Mouse (Mus musculus): ENCODE measurements around the gene Hes6. TPM values are rescaled to one million over a fixed set of nuclear protein-coding genes. Genes with fewer than 3 reads are reported as not detected.
A peak's percentile ranks its signal among the peaks of the same experiment; 100 is the strongest.

Hes6 gene
- total and polyA plus RNA-seq, 3 experiments, result 19.0 to 91.5 (median 42.2) TPM

- Histone ChIP-seq H3K36me3 (replicated peaks) (peaks cover 17% of the 10 kb centered on the region), H3K4me1 (ENCODE audit: insufficient read depth, low read depth, low read length) (peaks cover 66% of the 10 kb centered on the region), H3K9me3 (replicated peaks) (no peaks in the 10 kb centered on the region), H3K27me3 (ENCODE audit: insufficient read depth, low read length) (peaks cover 10% of the 10 kb centered on the region), H3K4me3 (ENCODE audit: low read depth, low read length) (peak overlapping the region; percentile 78)
- TF ChIP-seq TAL1 (conservative IDR thresholded peaks at IDR 0.05; ENCODE audit: low read depth, low read length) (no peak), POLR2AphosphoS5 (IDR thresholded peaks at IDR 0.05; ENCODE audit: insufficient replicate concordance, low read depth, low read length) (no peak)
- ATAC-seq (ENCODE audit: extremely low read depth, insufficient number of reproducible peaks, low FRiP score, poor library complexity, severe bottlenecking) (no peak), DNase-seq (ENCODE audit: low spot score) (peak; percentile 35)
Observed at GRCm38 (mm10) chr1:91458223-91458861, 44.5 kb upstream of the Hes6 start.

GRCm38 (mm10) chr1:91457698-91458097 lies 43.9 kb upstream of the Hes6 start:
- no peaks in the 10 kb centered on the region for H3K9me3 ChIP-seq (replicated peaks)
- H3K4me3 ChIP-seq (ENCODE audit: low read depth, low read length), result no peak overlapping the region
- DNase-seq (ENCODE audit: low spot score) (no peak), ATAC-seq (ENCODE audit: extremely low read depth, insufficient number of reproducible peaks, low FRiP score, poor library complexity, severe bottlenecking) (no peak)
- H3K27me3 ChIP-seq (ENCODE audit: insufficient read depth, low read length), result 0 out of 2 replicates have a peak, but pooled peaks cover 6% of the 10 kb centered on the region
- peaks cover 69% of the 10 kb centered on the region for H3K4me1 ChIP-seq (ENCODE audit: insufficient read depth, low read depth, low read length)
- TF ChIP-seq GATA2 (IDR thresholded peaks at IDR 0.05; ENCODE audit: borderline replicate concordance, low read depth, low read length) (no peak), GATA1 (IDR thresholded peaks at IDR 0.05; ENCODE audit: borderline replicate concordance, low read length) (no peak), CTCF (IDR thresholded peaks at IDR 0.05; ENCODE audit: low read depth, low read length) (no peak), POLR2AphosphoS5 (IDR thresholded peaks at IDR 0.05; ENCODE audit: insufficient replicate concordance, low read depth, low read length) (no peak), TAL1 (conservative IDR thresholded peaks at IDR 0.05; ENCODE audit: low read depth, low read length) (no peak)
- peaks cover 18% of the 10 kb centered on the region for H3K36me3 ChIP-seq (replicated peaks)

GRCm38 (mm10) chr1:91457116-91457515 lies 43.3 kb upstream of the Hes6 start:
- no peaks in the 10 kb centered on the region for H3K9me3 ChIP-seq (replicated peaks)
- H3K36me3 ChIP-seq (replicated peaks), result peaks cover 24% of the 10 kb centered on the region
- ATAC-seq (ENCODE audit: extremely low read depth, insufficient number of reproducible peaks, low FRiP score, poor library complexity, severe bottlenecking) (no peak), DNase-seq (ENCODE audit: low spot score) (no peak)
- no peak overlapping the region for H3K4me3 ChIP-seq (ENCODE audit: low read depth, low read length)
- H3K27me3 ChIP-seq (ENCODE audit: insufficient read depth, low read length), result 0 out of 2 replicates have a peak, but pooled peaks cover 5% of the 10 kb centered on the region
- TF ChIP-seq POLR2AphosphoS5 (IDR thresholded peaks at IDR 0.05; ENCODE audit: insufficient replicate concordance, low read depth, low read length), result no peak
- TF ChIP-seq CTCF (IDR thresholded peaks at IDR 0.05; ENCODE audit: low read depth, low read length), result no peak
- TF ChIP-seq GATA2 (IDR thresholded peaks at IDR 0.05; ENCODE audit: borderline replicate concordance, low read depth, low read length), result no peak
- H3K4me1 ChIP-seq (ENCODE audit: insufficient read depth, low read depth, low read length), result peaks cover 73% of the 10 kb centered on the region

- no peak for DNase-seq (ENCODE audit: low spot score)
- peaks cover 31% of the 10 kb centered on the region for H3K36me3 ChIP-seq (replicated peaks)
- no peak overlapping the region; the same call in 1 of the 2 replicates for H3K4me3 ChIP-seq (ENCODE audit: low read depth, low read length)
- ATAC-seq (ENCODE audit: extremely low read depth, insufficient number of reproducible peaks, low FRiP score, poor library complexity, severe bottlenecking), result no peak
- no peaks in the 10 kb centered on the region for H3K9me3 ChIP-seq (replicated peaks)
- TF ChIP-seq POLR2AphosphoS5 (IDR thresholded peaks at IDR 0.05; ENCODE audit: insufficient replicate concordance, low read depth, low read length), result no peak
- TF ChIP-seq CTCF (IDR thresholded peaks at IDR 0.05; ENCODE audit: low read depth, low read length), result no peak
- peaks cover 81% of the 10 kb centered on the region for H3K4me1 ChIP-seq (ENCODE audit: insufficient read depth, low read depth, low read length)
- H3K27me3 ChIP-seq (ENCODE audit: insufficient read depth, low read length), result no peaks in the 10 kb centered on the region
Observed at GRCm38 (mm10) chr1:91456301-91456801, 42.5 kb upstream of the Hes6 start.

GRCm38 (mm10) chr1:91455661-91456161 lies 41.9 kb upstream of the Hes6 start:
- no peak for TF ChIP-seq POLR2AphosphoS5 (IDR thresholded peaks at IDR 0.05; ENCODE audit: insufficient replicate concordance, low read depth, low read length)
- TF ChIP-seq CTCF (IDR thresholded peaks at IDR 0.05; ENCODE audit: low read depth, low read length), result no peak
- TF ChIP-seq GATA2 (IDR thresholded peaks at IDR 0.05; ENCODE audit: borderline replicate concordance, low read depth, low read length), result no peak
- TF ChIP-seq TAL1 (conservative IDR thresholded peaks at IDR 0.05; ENCODE audit: low read depth, low read length), result no peak
- no peak for TF ChIP-seq GATA1 (IDR thresholded peaks at IDR 0.05; ENCODE audit: borderline replicate concordance, low read length)
- Histone ChIP-seq H3K9me3 (replicated peaks) (no peaks in the 10 kb centered on the region), H3K36me3 (replicated peaks) (peaks cover 38% of the 10 kb centered on the region), H3K4me3 (ENCODE audit: low read depth, low read length) (no peak overlapping the region; the same call in 1 of the 2 replicates), H3K27me3 (ENCODE audit: insufficient read depth, low read length) (no peaks in the 10 kb centered on the region), H3K4me1 (ENCODE audit: insufficient read depth, low read depth, low read length) (peaks cover 79% of the 10 kb centered on the region)
- no peak for DNase-seq (ENCODE audit: low spot score)
- ATAC-seq (ENCODE audit: extremely low read depth, insufficient number of reproducible peaks, low FRiP score, poor library complexity, severe bottlenecking), result no peak

GRCm38 (mm10) chr1:91454927-91455326 lies 41.1 kb upstream of the Hes6 start:
- no peak for TF ChIP-seq CTCF (IDR thresholded peaks at IDR 0.05; ENCODE audit: low read depth, low read length)
- TF ChIP-seq POLR2AphosphoS5 (IDR thresholded peaks at IDR 0.05; ENCODE audit: insufficient replicate concordance, low read depth, low read length), result no peak
- TF ChIP-seq GATA2 (IDR thresholded peaks at IDR 0.05; ENCODE audit: borderline replicate concordance, low read depth, low read length), result no peak
- TF ChIP-seq GATA1 (IDR thresholded peaks at IDR 0.05; ENCODE audit: borderline replicate concordance, low read length), result no peak
- TF ChIP-seq TAL1 (conservative IDR thresholded peaks at IDR 0.05; ENCODE audit: low read depth, low read length), result no peak
- no peak for ATAC-seq (ENCODE audit: extremely low read depth, insufficient number of reproducible peaks, low FRiP score, poor library complexity, severe bottlenecking)
- peaks cover 77% of the 10 kb centered on the region for H3K4me1 ChIP-seq (ENCODE audit: insufficient read depth, low read depth, low read length)
- peaks cover 45% of the 10 kb centered on the region for H3K36me3 ChIP-seq (replicated peaks)
- H3K9me3 ChIP-seq (replicated peaks), result no peaks in the 10 kb centered on the region
- H3K27me3 ChIP-seq (ENCODE audit: insufficient read depth, low read length), result no peaks in the 10 kb centered on the region
- H3K4me3 ChIP-seq (ENCODE audit: low read depth, low read length), result no peak overlapping the region
- DNase-seq (ENCODE audit: low spot score), result no peak

All from G1E (cell line).